Mouse (Mus musculus) liver, postnatal 0 days (tissue): ENCODE measurements around the gene Ablim1. TPM values are rescaled to one million over a fixed set of nuclear protein-coding genes. Genes with fewer than 3 reads are reported as not detected.
A peak's percentile ranks its signal among the peaks of the same experiment; 100 is the strongest.

Experiments
- ATAC-seq: fragments of 200-750 bp; cut with Nextera tagmentation; 2 replicates; pipeline ENCODE4 v1.8.0; 2017; ENCODE audit warnings: mild to moderate bottlenecking, moderate library complexity
- DNase-seq: peaks from one replicate; pipeline ENCODE4 v3.0.0-alpha.2; 2016
- H3K27ac ChIP-seq: fragments of 300-500 bp; sonication (generic); 2 replicates; pipeline ENCODE4 v1.5.1; 2014; ENCODE audit warnings: antibody characterized with exemption, moderate library complexity, mild to moderate bottlenecking, low read depth
- H3K27me3 ChIP-seq: fragments of 300-500 bp; sonication (generic); 2 replicates; pipeline ENCODE4 v1.6.1; 2014; ENCODE audit warnings: low read length, control low read depth, mixed read lengths; ENCODE audit not compliant: insufficient read depth
- H3K36me3 ChIP-seq: fragments of 300-500 bp; sonication (generic); replicated peaks from 2 replicates; pipeline ENCODE4 v1.6.1; 2014; ENCODE audit warnings: mild to moderate bottlenecking, control low read depth, low read length, moderate library complexity, mixed read lengths; ENCODE audit not compliant: insufficient read depth
- H3K4me1 ChIP-seq: fragments of 300-500 bp; sonication (generic); 2 replicates; pipeline ENCODE4 v1.6.1; 2014; ENCODE audit warnings: antibody characterized with exemption, mild to moderate bottlenecking, control low read depth; ENCODE audit not compliant: insufficient read depth
- H3K4me2 ChIP-seq: fragments of 300-500 bp; sonication (generic); 2 replicates; pipeline ENCODE4 v1.6.1; 2014; ENCODE audit warnings: low read depth, mild to moderate bottlenecking, low read length, moderate library complexity, mixed read lengths
- H3K4me3 ChIP-seq: fragments of 300-500 bp; sonication (generic); 2 replicates; pipeline ENCODE4 v1.5.1; 2014; ENCODE audit warnings: low read depth, low read length
- H3K9ac ChIP-seq: fragments of 300-500 bp; sonication (generic); replicated peaks from 2 replicates; pipeline ENCODE4 v1.6.1; 2014; ENCODE audit warnings: mild to moderate bottlenecking, moderate library complexity
- H3K9me3 ChIP-seq: fragments of 300-500 bp; sonication (generic); 2 replicates; pipeline ENCODE4 v1.6.1; 2016; ENCODE audit warnings: mild to moderate bottlenecking, control low read depth, low read length, mixed read lengths
- CTCF ChIP-seq: sonication (generic); IDR thresholded peaks from 2 replicates; pipeline ENCODE4 v1.5.1; 2016; ENCODE audit warnings: antibody characterized with exemption, low read depth
- EP300 ChIP-seq: IDR thresholded peaks from 2 replicates; pipeline ENCODE4 v1.6.1; 2016; ENCODE audit warnings: antibody characterized with exemption, low read depth, mild to moderate bottlenecking
- WGBS: fragments of 180-500 bp; shearing (Covaris S2); extraction: QIAGEN DNeasy Blood & Tissue Kit; methylation state at CpG from one replicate; pipeline ENCODE4 v1.1.7; 2014; ENCODE audit not compliant: insufficient replicate concordance; 5-methylcytosine and 5-hydroxymethylcytosine counted together
- polyA plus RNA-seq: library from polyadenylated mRNA; unstranded; fragments of >200 nt; fragmentation: Nextera tagmentation; extraction: Ambion mirVana; gene quantifications from 2 replicates; pipeline ENCODE4 v1.2.1, GENCODE M21; 2015

Gene Ablim1
- polyA plus RNA-seq, 1 experiment from 2014 or later: 12.0 TPM

DNA sequence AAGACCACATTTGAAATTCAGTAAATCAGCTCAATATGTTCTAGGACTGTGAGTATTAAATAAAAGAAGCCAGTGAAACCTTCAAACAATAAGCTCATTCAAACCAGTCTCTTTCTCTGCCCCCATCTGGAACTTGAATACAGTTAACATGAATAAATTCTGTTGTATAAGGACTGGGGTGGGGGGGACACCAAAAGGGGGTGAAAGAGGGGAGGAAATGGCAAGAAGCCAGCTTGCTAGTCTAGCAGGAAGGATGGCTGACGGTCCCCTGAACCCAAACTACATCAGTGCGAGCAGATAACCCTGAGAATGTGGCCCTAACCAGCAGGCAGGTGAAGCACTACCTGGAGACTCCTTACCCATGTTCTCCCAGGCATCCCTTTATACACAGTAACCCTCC is 315.8 kb downstream of the Ablim1 start:
- Histone ChIP-seq H3K27ac (no peak overlapping the region), H3K4me2 (no peak overlapping the region), H3K9me3 (no peaks in the 10 kb centered on the region), H3K9ac (no peak overlapping the region), H3K4me3 (no peak overlapping the region), H3K27me3 (no peaks in the 10 kb centered on the region), H3K4me1 (peaks cover 5% of the 10 kb centered on the region; the same call in 1 of the 2 replicates), H3K36me3 (no peaks in the 10 kb centered on the region)
- DNase-seq: no peak
- no peak for ATAC-seq
- TF ChIP-seq EP300 (no peak), CTCF (no peak)
- WGBS: 73% methylated on average over 2 of the region's 2 CpGs

GRCm38 (mm10) chr19:56998331-56998730 is 316.4 kb downstream of the Ablim1 start:
- DNase-seq (no peak), ATAC-seq (no peak)
- H3K4me1 ChIP-seq: peaks cover 5% of the 10 kb centered on the region; the same call in 1 of the 2 replicates
- 68% methylated on average over 4 of the region's 4 CpGs for WGBS
- TF ChIP-seq EP300 (no peak), CTCF (no peak)
- H3K27ac ChIP-seq: no peak overlapping the region
- H3K27me3 ChIP-seq: no peaks in the 10 kb centered on the region
- H3K9ac ChIP-seq: no peak overlapping the region
- H3K36me3 ChIP-seq: no peaks in the 10 kb centered on the region
- H3K4me3 ChIP-seq: no peak overlapping the region
- no peaks in the 10 kb centered on the region for H3K9me3 ChIP-seq
- no peak overlapping the region for H3K4me2 ChIP-seq

GRCm38 (mm10) chr19:56997164-56997599 is 317.5 kb downstream of the Ablim1 start:
- TF ChIP-seq EP300 (no peak), CTCF (no peak)
- no peak overlapping the region for H3K9ac ChIP-seq
- no peaks in the 10 kb centered on the region for H3K27me3 ChIP-seq
- H3K4me2 ChIP-seq: peak overlapping the region; percentile 22; the same call in 1 of the 2 replicates
- no peak overlapping the region for H3K4me3 ChIP-seq
- ATAC-seq (0 out of 2 replicates have a peak, but pooled peaks have one; percentile 36), DNase-seq (peak; percentile 20)
- H3K27ac ChIP-seq: no peak overlapping the region
- H3K9me3 ChIP-seq: no peaks in the 10 kb centered on the region
- peaks cover 5% of the 10 kb centered on the region; the same call in 1 of the 2 replicates for H3K4me1 ChIP-seq
- WGBS: 11% methylated on average over 10 of the region's 10 CpGs
- no peaks in the 10 kb centered on the region for H3K36me3 ChIP-seq

- no peak overlapping the region for H3K4me2 ChIP-seq
- ATAC-seq: no peak
These were observed 319.3 kb downstream of the Ablim1 start for GRCm38 (mm10) chr19:56995441-56995840.

DNA sequence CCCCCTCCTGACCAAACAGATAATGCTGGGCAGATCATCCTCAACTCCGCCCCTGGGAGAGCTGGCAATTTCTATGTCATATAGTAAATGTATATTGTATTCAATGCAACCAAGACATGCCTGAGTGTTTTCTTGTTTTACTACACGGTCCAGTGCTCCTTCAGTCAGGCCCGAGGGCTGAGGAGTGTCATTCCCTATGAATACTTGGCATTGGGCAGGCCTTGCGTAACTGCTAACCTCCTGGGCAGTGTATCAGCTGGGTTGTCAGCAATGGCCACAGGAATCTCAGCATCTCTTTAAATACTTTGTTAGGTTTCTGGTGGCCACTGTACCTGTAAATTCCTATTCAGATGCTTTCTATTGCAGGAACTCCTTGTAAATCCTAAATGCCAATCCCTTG is 320.1 kb downstream of the Ablim1 start:
- 76% methylated on average over 4 of the region's 4 CpGs for WGBS
- TF ChIP-seq CTCF (no peak), EP300 (no peak)
- H3K36me3 ChIP-seq: no peaks in the 10 kb centered on the region

More at GRCm38 (mm10) chr19:56995441-56995840, 319.3 kb downstream of the Ablim1 start:
- no peaks in the 10 kb centered on the region for H3K27me3 ChIP-seq
- H3K27ac ChIP-seq: no peak overlapping the region
- no peak overlapping the region for H3K4me3 ChIP-seq
- TF ChIP-seq CTCF (no peak), EP300 (no peak)
- DNase-seq: no peak
- no peaks in the 10 kb centered on the region for H3K36me3 ChIP-seq
- no peak overlapping the region for H3K9ac ChIP-seq
- H3K4me1 ChIP-seq: peaks cover 5% of the 10 kb centered on the region; the same call in 1 of the 2 replicates
- 64% methylated on average over 4 of the region's 4 CpGs for WGBS
- H3K9me3 ChIP-seq: no peaks in the 10 kb centered on the region

GRCm38 (mm10) chr19:56993763-56994162 is 321.0 kb downstream of the Ablim1 start:
- 66% methylated on average over 4 of the region's 4 CpGs for WGBS
- no peak overlapping the region for H3K4me2 ChIP-seq
- TF ChIP-seq CTCF (no peak), EP300 (no peak)
- H3K36me3 ChIP-seq: no peaks in the 10 kb centered on the region
- no peaks in the 10 kb centered on the region for H3K9me3 ChIP-seq
- no peak overlapping the region for H3K9ac ChIP-seq
- DNase-seq: no peak
- H3K27me3 ChIP-seq: no peaks in the 10 kb centered on the region
- no peak overlapping the region for H3K27ac ChIP-seq
- peaks cover 5% of the 10 kb centered on the region; the same call in 1 of the 2 replicates for H3K4me1 ChIP-seq
- no peak for ATAC-seq
- H3K4me3 ChIP-seq: no peak overlapping the region

More for the DNA sequence above, 320.1 kb downstream of the Ablim1 start:
- Histone ChIP-seq H3K9ac (no peak overlapping the region; the same call in 1 of the 2 replicates), H3K9me3 (no peaks in the 10 kb centered on the region), H3K4me3 (no peak overlapping the region), H3K4me2 (no peak overlapping the region), H3K4me1 (peaks cover 5% of the 10 kb centered on the region; the same call in 1 of the 2 replicates), H3K27me3 (no peaks in the 10 kb centered on the region), H3K27ac (no peak overlapping the region)
- DNase-seq: no peak
- no peak for ATAC-seq
